Mouse (Mus musculus): ENCODE data around the gene Stk19. TPM values are rescaled to one million over a fixed set of nuclear protein-coding genes. Genes with fewer than 3 reads are reported as not detected.
"Not testable (repeated sequence)": the region's sequence is repeated elsewhere in the genome, so short reads cannot be mapped to it uniquely, and the experiment has no call there.

Stk19 gene
- polyA plus RNA-seq, 1 experiment from 2014 or later = 21.5 TPM

- H3K4me3 ChIP-seq = 0 out of 2 replicates have a peak overlapping the region, but pooled peaks have one; percentile 85
- ATAC-seq (ENCODE audit: insufficient number of reproducible peaks, insufficient read depth, low FRiP score, low TSS enrichment) = no peak
These were observed 2.0 kb upstream of the Stk19 start for GRCm38 (mm10) chr17:34838785-34839184.

GRCm38 (mm10) chr17:34837464-34838324 lies 949 bp upstream of the Stk19 start:
- peak overlapping the region; percentile 99 for H3K4me2 ChIP-seq (replicated peaks)
- H3K36me3 ChIP-seq = peaks cover 53% of the 10 kb centered on the region
- H3K9ac ChIP-seq = peak overlapping the region; percentile 84
- peak overlapping the region; percentile 67 for H3K27ac ChIP-seq
- H3K4me3 ChIP-seq = peak overlapping the region; percentile 85
- H3K4me1 ChIP-seq = peaks cover 20% of the 10 kb centered on the region
- no peak for ATAC-seq (ENCODE audit: insufficient number of reproducible peaks, insufficient read depth, low FRiP score, low TSS enrichment)
- 39% methylated on average over 43 of the region's 43 CpGs for WGBS
- H3K27me3 ChIP-seq = no peaks in the 10 kb centered on the region
- H3K9me3 ChIP-seq = no peaks in the 10 kb centered on the region

More at GRCm38 (mm10) chr17:34838785-34839184, 2.0 kb upstream of the Stk19 start:
- H3K9ac ChIP-seq = no peak overlapping the region
- H3K27me3 ChIP-seq = no peaks in the 10 kb centered on the region
- peaks cover 20% of the 10 kb centered on the region for H3K4me1 ChIP-seq
- 87% methylated on average over 7 of the region's 7 CpGs for WGBS
- no peaks in the 10 kb centered on the region for H3K9me3 ChIP-seq
- peak overlapping the region; percentile 99 for H3K4me2 ChIP-seq (replicated peaks)
- H3K36me3 ChIP-seq = peaks cover 51% of the 10 kb centered on the region
- no peak overlapping the region for H3K27ac ChIP-seq

- peak overlapping the region; percentile 99 for H3K4me2 ChIP-seq (replicated peaks)
These were observed 440 bp downstream of the Stk19 start for GRCm38 (mm10) chr17:34836155-34836855.

GRCm38 (mm10) chr17:34830776-34831175 lies 6.0 kb downstream of the Stk19 start:
- 74% methylated on average over 1 of the region's 1 CpGs for WGBS
- peaks cover 51% of the 10 kb centered on the region for H3K36me3 ChIP-seq
- H3K4me2 ChIP-seq (replicated peaks) = not testable (repeated sequence)

More at GRCm38 (mm10) chr17:34836155-34836855, 440 bp downstream of the Stk19 start:
- Histone ChIP-seq H3K9me3 (no peaks in the 10 kb centered on the region), H3K4me1 (peaks cover 20% of the 10 kb centered on the region), H3K9ac (peak overlapping the region; percentile 77), H3K36me3 (peaks cover 48% of the 10 kb centered on the region), H3K27ac (peak overlapping the region; percentile 67), H3K27me3 (no peaks in the 10 kb centered on the region), H3K4me3 (peak overlapping the region; percentile 85)
- peak; percentile 60 for ATAC-seq (ENCODE audit: insufficient number of reproducible peaks, insufficient read depth, low FRiP score, low TSS enrichment)
- 4% methylated on average over 48 of the region's 48 CpGs for WGBS

GRCm38 (mm10) chr17:34814818-34815370 lies 21.9 kb downstream of the Stk19 start:
- Histone ChIP-seq H3K9ac (no peak overlapping the region), H3K27ac (no peak overlapping the region), H3K4me2 (replicated peaks) (no peak overlapping the region), H3K36me3 (no peaks in the 10 kb centered on the region), H3K4me1 (no peaks in the 10 kb centered on the region), H3K4me3 (no peak overlapping the region), H3K27me3 (no peaks in the 10 kb centered on the region), H3K9me3 (no peaks in the 10 kb centered on the region)
- 76% methylated on average over 7 of the region's 7 CpGs for WGBS
- no peak for ATAC-seq (ENCODE audit: insufficient number of reproducible peaks, insufficient read depth, low FRiP score, low TSS enrichment)

More at GRCm38 (mm10) chr17:34830776-34831175, 6.0 kb downstream of the Stk19 start:
- not testable (repeated sequence) for H3K27ac ChIP-seq; H3K9me3 ChIP-seq; H3K9ac ChIP-seq; H3K4me1 ChIP-seq; H3K4me3 ChIP-seq; H3K27me3 ChIP-seq; ATAC-seq (ENCODE audit: insufficient number of reproducible peaks, insufficient read depth, low FRiP score, low TSS enrichment)

GRCm38 (mm10) chr17:34813747-34814146 lies 23.0 kb downstream of the Stk19 start:
- not testable (repeated sequence) for H3K27me3 ChIP-seq; H3K36me3 ChIP-seq; H3K27ac ChIP-seq; H3K4me3 ChIP-seq; ATAC-seq (ENCODE audit: insufficient number of reproducible peaks, insufficient read depth, low FRiP score, low TSS enrichment); H3K4me1 ChIP-seq; H3K9ac ChIP-seq; H3K4me2 ChIP-seq (replicated peaks); H3K9me3 ChIP-seq
- 63% methylated on average over 12 of the region's 12 CpGs for WGBS

- Histone ChIP-seq H3K4me1 (no peaks in the 10 kb centered on the region), H3K27me3 (no peaks in the 10 kb centered on the region), H3K4me2 (replicated peaks) (no peak overlapping the region), H3K4me3 (no peak overlapping the region), H3K36me3 (no peaks in the 10 kb centered on the region), H3K9ac (no peak overlapping the region), H3K9me3 (no peaks in the 10 kb centered on the region), H3K27ac (no peak overlapping the region)
- ATAC-seq (ENCODE audit: insufficient number of reproducible peaks, insufficient read depth, low FRiP score, low TSS enrichment) = no peak
- WGBS = 67% methylated on average over 15 of the region's 15 CpGs
These were observed 25.5 kb downstream of the Stk19 start for GRCm38 (mm10) chr17:34811275-34811674.

- H3K4me2 ChIP-seq (replicated peaks); H3K36me3 ChIP-seq; H3K4me1 ChIP-seq; H3K9ac ChIP-seq; ATAC-seq (ENCODE audit: insufficient number of reproducible peaks, insufficient read depth, low FRiP score, low TSS enrichment); H3K27me3 ChIP-seq; H3K9me3 ChIP-seq; H3K4me3 ChIP-seq; H3K27ac ChIP-seq: not testable (repeated sequence)
- WGBS = 86% methylated on average over 8 of the region's 8 CpGs
These were observed 25.9 kb downstream of the Stk19 start for GRCm38 (mm10) chr17:34810811-34811210.

GRCm38 (mm10) chr17:34810411-34810810 lies 26.3 kb downstream of the Stk19 start:
- not testable (repeated sequence) for H3K4me3 ChIP-seq; ATAC-seq (ENCODE audit: insufficient number of reproducible peaks, insufficient read depth, low FRiP score, low TSS enrichment); H3K4me2 ChIP-seq (replicated peaks); H3K27ac ChIP-seq; H3K36me3 ChIP-seq; H3K27me3 ChIP-seq; H3K9ac ChIP-seq; H3K4me1 ChIP-seq; H3K9me3 ChIP-seq
- WGBS = 89% methylated on average over 5 of the region's 5 CpGs

GRCm38 (mm10) chr17:34808599-34809205 lies 28.0 kb downstream of the Stk19 start:
- peaks cover 5% of the 10 kb centered on the region for H3K9me3 ChIP-seq
- no peak overlapping the region for H3K27ac ChIP-seq
- H3K36me3 ChIP-seq = no peaks in the 10 kb centered on the region
- H3K9ac ChIP-seq = no peak overlapping the region
- WGBS = 80% methylated on average over 6 of the region's 6 CpGs
- H3K4me3 ChIP-seq = no peak overlapping the region
- H3K4me1 ChIP-seq = no peaks in the 10 kb centered on the region
- no peak overlapping the region for H3K4me2 ChIP-seq (replicated peaks)
- H3K27me3 ChIP-seq = no peaks in the 10 kb centered on the region
- no peak for ATAC-seq (ENCODE audit: insufficient number of reproducible peaks, insufficient read depth, low FRiP score, low TSS enrichment)

GRCm38 (mm10) chr17:34807176-34807575 lies 29.6 kb downstream of the Stk19 start:
- H3K4me3 ChIP-seq = no peak overlapping the region
- no peaks in the 10 kb centered on the region for H3K36me3 ChIP-seq
- peaks cover 5% of the 10 kb centered on the region for H3K9me3 ChIP-seq
- H3K9ac ChIP-seq = no peak overlapping the region
- no peak overlapping the region for H3K27ac ChIP-seq
- H3K4me1 ChIP-seq = no peaks in the 10 kb centered on the region
- H3K27me3 ChIP-seq = no peaks in the 10 kb centered on the region
- no peak for ATAC-seq (ENCODE audit: insufficient number of reproducible peaks, insufficient read depth, low FRiP score, low TSS enrichment)
- 68% methylated on average over 3 of the region's 3 CpGs for WGBS
- no peak overlapping the region for H3K4me2 ChIP-seq (replicated peaks)
